Mouse (Mus musculus): ENCODE data around the gene Trub1. TPM values are rescaled to one million over a fixed set of nuclear protein-coding genes. Genes with fewer than 3 reads are reported as not detected.

Gene Trub1
- polyA plus RNA-seq, 1 experiment from 2014 or later, result 12.4 TPM

- no peak for ATAC-seq (ENCODE audit: extremely low read depth, insufficient number of reproducible peaks, low FRiP score, low TSS enrichment)
- no peak overlapping the region for H3K4me3 ChIP-seq
- 88% methylated on average over 15 of the region's 15 CpGs for WGBS
- H3K4me1 ChIP-seq, result peaks cover 16% of the 10 kb centered on the region
- H3K27me3 ChIP-seq (replicated peaks), result no peaks in the 10 kb centered on the region; the same call in 1 of the 2 replicates
- no peak overlapping the region for H3K27ac ChIP-seq (replicated peaks)
- no peaks in the 10 kb centered on the region for H3K36me3 ChIP-seq
- no peak overlapping the region for H3K4me2 ChIP-seq
- H3K9me3 ChIP-seq, result no peaks in the 10 kb centered on the region
- H3K9ac ChIP-seq, result no peak overlapping the region
Measured at GRCm38 (mm10) chr19:57425296-57425695, 27.4 kb upstream of the Trub1 start.

- Histone ChIP-seq H3K36me3 (no peaks in the 10 kb centered on the region), H3K9me3 (no peaks in the 10 kb centered on the region), H3K27ac (replicated peaks) (no peak overlapping the region), H3K27me3 (replicated peaks) (peaks cover 2% of the 10 kb centered on the region), H3K4me2 (no peak overlapping the region), H3K4me1 (peaks cover 16% of the 10 kb centered on the region), H3K9ac (no peak overlapping the region), H3K4me3 (no peak overlapping the region)
- 88% methylated on average over 8 of the region's 8 CpGs for WGBS
- ATAC-seq (ENCODE audit: extremely low read depth, insufficient number of reproducible peaks, low FRiP score, low TSS enrichment), result no peak
Measured at GRCm38 (mm10) chr19:57426841-57427240, 25.9 kb upstream of the Trub1 start.

- 66% methylated on average over 14 of the region's 14 CpGs for WGBS
- H3K36me3 ChIP-seq, result no peaks in the 10 kb centered on the region
- H3K4me3 ChIP-seq, result no peak overlapping the region
- no peak overlapping the region for H3K9ac ChIP-seq
- peaks cover 12% of the 10 kb centered on the region for H3K4me1 ChIP-seq
- no peaks in the 10 kb centered on the region for H3K9me3 ChIP-seq
- no peak overlapping the region for H3K27ac ChIP-seq (replicated peaks)
- peaks cover 8% of the 10 kb centered on the region for H3K27me3 ChIP-seq (replicated peaks)
- ATAC-seq (ENCODE audit: extremely low read depth, insufficient number of reproducible peaks, low FRiP score, low TSS enrichment), result no peak
- no peak overlapping the region for H3K4me2 ChIP-seq
Measured at GRCm38 (mm10) chr19:57427756-57428438, 24.8 kb upstream of the Trub1 start.

- Histone ChIP-seq H3K36me3 (no peaks in the 10 kb centered on the region), H3K4me3 (no peak overlapping the region), H3K4me1 (peaks cover 4% of the 10 kb centered on the region), H3K9ac (no peak overlapping the region), H3K27me3 (replicated peaks) (peaks cover 10% of the 10 kb centered on the region), H3K4me2 (no peak overlapping the region), H3K9me3 (no peaks in the 10 kb centered on the region), H3K27ac (replicated peaks) (no peak overlapping the region)
- no peak for ATAC-seq (ENCODE audit: extremely low read depth, insufficient number of reproducible peaks, low FRiP score, low TSS enrichment)
- WGBS, result 78% methylated on average over 3 of the region's 3 CpGs
Measured at GRCm38 (mm10) chr19:57428641-57429040, 24.1 kb upstream of the Trub1 start.

GRCm38 (mm10) chr19:57429926-57430325, 22.8 kb upstream of the Trub1 start:
- no peak overlapping the region for H3K9ac ChIP-seq
- no peaks in the 10 kb centered on the region for H3K36me3 ChIP-seq
- no peak overlapping the region for H3K4me2 ChIP-seq
- no peaks in the 10 kb centered on the region for H3K9me3 ChIP-seq
- no peak overlapping the region for H3K27ac ChIP-seq (replicated peaks)
- ATAC-seq (ENCODE audit: extremely low read depth, insufficient number of reproducible peaks, low FRiP score, low TSS enrichment), result no peak
- peaks cover 10% of the 10 kb centered on the region for H3K27me3 ChIP-seq (replicated peaks)
- no peaks in the 10 kb centered on the region for H3K4me1 ChIP-seq
- WGBS, result 61% methylated on average over 6 of the region's 6 CpGs
- H3K4me3 ChIP-seq, result no peak overlapping the region

GRCm38 (mm10) chr19:57431476-57431875, 21.2 kb upstream of the Trub1 start:
- Histone ChIP-seq H3K27me3 (replicated peaks) (peaks cover 10% of the 10 kb centered on the region), H3K9ac (no peak overlapping the region), H3K4me2 (no peak overlapping the region), H3K4me3 (no peak overlapping the region), H3K9me3 (no peaks in the 10 kb centered on the region), H3K4me1 (no peaks in the 10 kb centered on the region), H3K27ac (replicated peaks) (no peak overlapping the region), H3K36me3 (no peaks in the 10 kb centered on the region)
- WGBS, result 52% methylated on average over 6 of the region's 6 CpGs
- ATAC-seq (ENCODE audit: extremely low read depth, insufficient number of reproducible peaks, low FRiP score, low TSS enrichment), result no peak

GRCm38 (mm10) chr19:57434024-57434423, 18.7 kb upstream of the Trub1 start:
- H3K4me2 ChIP-seq, result no peak overlapping the region
- H3K27me3 ChIP-seq (replicated peaks), result peaks cover 10% of the 10 kb centered on the region
- H3K9me3 ChIP-seq, result no peaks in the 10 kb centered on the region
- no peak for ATAC-seq (ENCODE audit: extremely low read depth, insufficient number of reproducible peaks, low FRiP score, low TSS enrichment)
- H3K4me3 ChIP-seq, result no peak overlapping the region
- H3K36me3 ChIP-seq, result no peaks in the 10 kb centered on the region
- no peaks in the 10 kb centered on the region for H3K4me1 ChIP-seq
- H3K9ac ChIP-seq, result no peak overlapping the region
- 74% methylated on average over 6 of the region's 6 CpGs for WGBS
- no peak overlapping the region for H3K27ac ChIP-seq (replicated peaks)

- no peak for ATAC-seq (ENCODE audit: extremely low read depth, insufficient number of reproducible peaks, low FRiP score, low TSS enrichment)
- Histone ChIP-seq H3K27ac (replicated peaks) (no peak overlapping the region), H3K4me1 (peaks cover 3% of the 10 kb centered on the region; the same call in 1 of the 2 replicates), H3K36me3 (no peaks in the 10 kb centered on the region), H3K4me3 (no peak overlapping the region), H3K4me2 (no peak overlapping the region), H3K9me3 (no peaks in the 10 kb centered on the region), H3K9ac (no peak overlapping the region), H3K27me3 (replicated peaks) (peaks cover 13% of the 10 kb centered on the region)
- 51% methylated on average over 10 of the region's 10 CpGs for WGBS
Measured at GRCm38 (mm10) chr19:57436586-57437021, 16.1 kb upstream of the Trub1 start.

- ATAC-seq (ENCODE audit: extremely low read depth, insufficient number of reproducible peaks, low FRiP score, low TSS enrichment), result no peak
- H3K36me3 ChIP-seq, result no peaks in the 10 kb centered on the region
- 76% methylated on average over 7 of the region's 7 CpGs for WGBS
Measured at GRCm38 (mm10) chr19:57437042-57437441, 15.7 kb upstream of the Trub1 start.

GRCm38 (mm10) chr19:57439296-57439695, 13.4 kb upstream of the Trub1 start:
- no peaks in the 10 kb centered on the region for H3K36me3 ChIP-seq
- H3K4me2 ChIP-seq, result no peak overlapping the region
- H3K27me3 ChIP-seq (replicated peaks), result peaks cover 15% of the 10 kb centered on the region
- H3K4me1 ChIP-seq, result peaks cover 6% of the 10 kb centered on the region; the same call in 1 of the 2 replicates
- no peak overlapping the region for H3K4me3 ChIP-seq
- H3K9ac ChIP-seq, result no peak overlapping the region
- no peaks in the 10 kb centered on the region for H3K9me3 ChIP-seq
- no peak overlapping the region for H3K27ac ChIP-seq (replicated peaks)
- 98% methylated on average over 5 of the region's 5 CpGs for WGBS
- ATAC-seq (ENCODE audit: extremely low read depth, insufficient number of reproducible peaks, low FRiP score, low TSS enrichment), result no peak

More at GRCm38 (mm10) chr19:57437042-57437441, 15.7 kb upstream of the Trub1 start:
- H3K27ac ChIP-seq (replicated peaks), result no peak overlapping the region
- no peak overlapping the region for H3K9ac ChIP-seq
- no peak overlapping the region for H3K4me3 ChIP-seq
- H3K4me1 ChIP-seq, result peaks cover 6% of the 10 kb centered on the region; the same call in 1 of the 2 replicates
- no peak overlapping the region for H3K4me2 ChIP-seq
- no peaks in the 10 kb centered on the region for H3K9me3 ChIP-seq
- H3K27me3 ChIP-seq (replicated peaks), result peaks cover 9% of the 10 kb centered on the region

GRCm38 (mm10) chr19:57441501-57441900, 11.2 kb upstream of the Trub1 start:
- Histone ChIP-seq H3K36me3 (no peaks in the 10 kb centered on the region), H3K9ac (no peak overlapping the region), H3K4me3 (no peak overlapping the region), H3K27ac (replicated peaks) (no peak overlapping the region), H3K4me2 (no peak overlapping the region), H3K9me3 (no peaks in the 10 kb centered on the region), H3K27me3 (replicated peaks) (peaks cover 20% of the 10 kb centered on the region), H3K4me1 (peaks cover 9% of the 10 kb centered on the region; the same call in 1 of the 2 replicates)
- WGBS, result 33% methylated on average over 7 of the region's 7 CpGs
- ATAC-seq (ENCODE audit: extremely low read depth, insufficient number of reproducible peaks, low FRiP score, low TSS enrichment), result no peak

Measured in heart, embryonic 13.5 days (tissue).